Mouse (Mus musculus) layer of hippocampus, adult 2 months (tissue): ENCODE measurements at regions not wholly inside any gene's neighbourhood (a gene's known extent, or its start where the extent isn't known, plus 50 kb on each side); places are given as distances from the start of the nearest gene placed in this dataset.

ENCODE experiments used
- DNase-seq, 2 experiments: peaks; one replicate each; pipeline ENCODE4 v3.0.0; 2022; ENCODE audit warnings: low spot score in 2 of 2
- H3K27ac ChIP-seq: fragments of 200-600 bp; 2 replicates; pipeline ENCODE4 v1.8.1; 2022
- H3K4me3 ChIP-seq: fragments of 200-600 bp; 2 replicates; pipeline ENCODE4 v1.8.1; 2022; ENCODE audit warnings: mild to moderate bottlenecking
- CTCF ChIP-seq: fragments of 200-600 bp; conservative IDR thresholded peaks from 2 replicates; pipeline ENCODE4 v1.8.1; 2022; ENCODE audit warnings: antibody characterized with exemption, mild to moderate bottlenecking, moderate library complexity

- no peak for TF ChIP-seq CTCF
- DNase-seq = peak in 1 of 2 experiments; percentile 26
- Histone ChIP-seq H3K4me3 (no peak overlapping the region), H3K27ac (no peak overlapping the region)
Measured at GRCm38 (mm10) chr1:76821610-76822009, 693.3 kb downstream of the Epha4 start.

- no peak for DNase-seq
- Histone ChIP-seq H3K27ac (peak overlapping the region; percentile 64), H3K4me3 (no peak overlapping the region)
- TF ChIP-seq CTCF = no peak
Measured at GRCm38 (mm10) chr1:76829690-76830089, 685.2 kb downstream of the Epha4 start.

DNA sequence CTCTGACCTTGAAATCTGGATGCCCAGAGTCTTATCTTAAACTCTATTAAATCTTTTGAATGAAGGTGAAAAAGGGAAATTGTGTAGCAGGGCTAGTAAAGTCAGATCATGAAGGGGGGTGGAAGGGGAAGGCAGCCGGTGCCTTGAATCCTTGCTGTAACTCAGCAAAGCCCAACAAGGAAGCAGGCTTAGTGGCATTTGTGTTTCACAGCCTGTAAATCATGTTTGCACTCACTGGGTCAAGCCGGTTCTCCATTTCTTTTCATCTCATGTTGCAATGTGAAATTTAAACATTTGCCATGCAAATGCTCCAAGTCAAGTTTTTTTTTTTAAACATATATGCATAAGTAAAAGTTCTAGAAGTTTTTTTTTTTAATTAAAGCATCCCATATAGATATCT, 682.6 kb downstream of the Epha4 start:
- TF ChIP-seq CTCF = no peak
- no peak overlapping the region for H3K4me3 ChIP-seq
- H3K27ac ChIP-seq = no peak overlapping the region
- no peak for DNase-seq

- no peak overlapping the region for H3K27ac ChIP-seq
- H3K4me3 ChIP-seq = no peak overlapping the region
- no peak for TF ChIP-seq CTCF
- DNase-seq = peak in 1 of 2 experiments; percentile 11
Measured at GRCm38 (mm10) chr1:76835028-76835683, 679.7 kb downstream of the Epha4 start.

GRCm38 (mm10) chr1:76849346-76849745, 665.5 kb downstream of the Epha4 start:
- TF ChIP-seq CTCF = no peak
- no peak overlapping the region for H3K4me3 ChIP-seq
- H3K27ac ChIP-seq = no peak overlapping the region
- no peak for DNase-seq

DNA sequence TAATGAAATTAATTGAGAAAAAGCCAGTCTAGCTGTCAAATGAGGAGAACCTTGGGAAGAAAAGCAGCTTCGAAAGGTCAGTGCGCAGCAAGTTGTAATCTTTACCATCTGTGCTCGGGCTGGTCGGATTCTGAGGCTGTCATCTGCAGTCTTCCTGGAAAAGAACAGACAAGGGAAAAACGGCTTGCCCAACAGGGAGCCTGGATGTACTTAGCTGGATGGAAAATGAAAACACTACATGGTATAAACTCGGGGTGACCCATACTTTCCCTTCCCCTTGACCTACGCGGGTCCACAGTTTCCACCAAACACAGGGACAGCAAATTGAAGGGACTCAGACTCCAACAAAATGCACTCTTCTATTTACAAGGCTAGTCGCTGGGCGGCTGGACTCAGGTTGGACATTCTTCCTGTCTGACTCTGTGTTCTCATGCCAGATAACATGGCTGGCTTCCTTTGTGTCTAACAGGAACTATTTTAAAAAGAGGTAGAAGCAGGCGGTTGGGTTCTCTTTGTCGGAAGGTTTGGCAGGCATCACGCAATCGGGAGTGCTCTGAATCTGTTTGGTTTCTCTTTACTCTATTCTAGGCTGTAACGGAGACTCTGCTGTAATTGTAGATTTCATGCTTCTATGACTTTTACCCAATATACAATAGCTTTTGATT, 648.5 kb downstream of the Epha4 start:
- peak; percentile 8 to 23 for DNase-seq
- H3K27ac ChIP-seq = peak overlapping the region; percentile 95
- no peak for TF ChIP-seq CTCF
- peak overlapping the region; percentile 51 for H3K4me3 ChIP-seq

GRCm38 (mm10) chr1:76873207-76873606, 641.7 kb downstream of the Epha4 start:
- no peak overlapping the region for H3K4me3 ChIP-seq
- peak overlapping the region; percentile 83 for H3K27ac ChIP-seq
- DNase-seq = peak; percentile 74 to 89
- TF ChIP-seq CTCF = no peak

DNA sequence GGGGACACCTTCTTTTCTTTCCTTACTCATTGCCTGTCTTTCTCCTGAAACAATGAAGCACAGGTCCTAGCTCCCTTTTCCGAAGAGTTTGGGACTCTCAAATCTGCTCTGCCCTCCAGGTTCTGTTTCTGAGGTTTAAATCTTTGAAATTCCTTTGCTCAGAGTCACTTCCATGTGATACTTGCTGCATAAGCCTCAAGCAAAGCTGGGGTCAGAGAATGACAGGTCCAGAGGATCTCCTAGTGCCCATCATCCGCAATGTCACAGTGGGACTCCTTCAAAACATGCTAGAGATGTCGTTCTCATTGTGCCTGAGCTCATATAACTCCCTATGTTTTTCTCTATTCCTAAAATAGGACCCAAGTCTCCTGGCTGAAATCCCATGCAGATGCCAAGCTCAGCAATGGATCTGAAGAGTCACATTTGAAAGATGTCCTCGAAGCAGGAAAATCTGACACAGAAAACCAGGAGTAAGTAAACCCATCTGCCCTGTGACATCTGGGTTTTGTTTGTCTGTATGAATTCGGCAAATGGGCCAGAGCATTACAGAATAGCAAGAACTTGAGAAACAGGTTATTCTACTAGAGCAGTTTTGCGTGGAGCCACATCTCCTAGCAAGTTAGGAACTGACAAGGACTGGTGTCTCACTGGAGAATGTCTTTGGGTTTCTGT, 634.6 kb downstream of the Epha4 start:
- H3K4me3 ChIP-seq = no peak overlapping the region
- H3K27ac ChIP-seq = no peak overlapping the region
- TF ChIP-seq CTCF = no peak
- DNase-seq = no peak

- DNase-seq = no peak
- Histone ChIP-seq H3K4me3 (no peak overlapping the region), H3K27ac (no peak overlapping the region)
- TF ChIP-seq CTCF = no peak
Measured at GRCm38 (mm10) chr1:76880783-76881145, 634.1 kb downstream of the Epha4 start.

GRCm38 (mm10) chr1:76896152-76896864, 618.6 kb downstream of the Epha4 start:
- no peak for DNase-seq
- TF ChIP-seq CTCF = no peak
- Histone ChIP-seq H3K4me3 (no peak overlapping the region), H3K27ac (no peak overlapping the region)

DNA sequence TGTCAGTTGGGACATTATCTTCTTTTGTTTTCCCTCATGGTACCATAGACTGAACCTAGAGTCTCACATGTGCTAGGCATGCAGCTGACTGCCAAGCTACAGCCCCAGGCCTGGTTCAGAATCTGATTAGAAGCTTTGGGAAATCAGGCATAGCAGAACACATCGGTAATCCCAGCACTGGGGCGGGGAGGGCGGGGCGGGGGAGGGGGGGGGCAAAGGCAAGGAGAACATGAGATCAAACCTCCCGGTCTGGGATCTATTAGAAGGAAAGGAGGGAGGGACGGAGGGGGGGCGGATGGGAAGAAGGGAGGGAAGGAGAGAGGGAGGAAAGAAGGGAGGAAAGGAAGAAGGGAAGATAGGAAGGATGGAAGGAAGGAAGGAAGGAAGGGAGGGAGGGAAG, 617.5 kb downstream of the Epha4 start:
- Histone ChIP-seq H3K4me3 (no peak overlapping the region), H3K27ac (no peak overlapping the region)
- no peak for TF ChIP-seq CTCF
- no peak for DNase-seq

DNA sequence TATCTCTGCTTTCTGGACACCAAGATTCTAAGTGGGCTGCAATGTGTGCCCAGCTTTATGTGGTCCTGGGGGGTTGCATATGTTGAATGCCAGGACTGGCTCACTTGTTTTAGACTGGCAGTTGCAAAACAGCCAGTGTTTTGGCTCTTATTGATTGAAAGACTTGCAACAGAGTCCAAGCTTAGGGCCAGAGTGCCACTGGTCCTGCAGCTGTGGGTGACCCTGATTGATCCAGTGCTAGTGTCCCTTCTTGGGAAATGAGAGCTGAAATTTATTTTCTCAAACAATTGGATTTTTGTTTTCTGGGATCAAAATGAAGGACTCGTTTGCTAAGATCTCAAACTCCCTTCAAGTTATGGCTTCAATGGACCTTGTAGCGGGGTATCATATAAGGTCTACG, 603.4 kb downstream of the Epha4 start:
- no peak for TF ChIP-seq CTCF

GRCm38 (mm10) chr1:76919541-76919940, 595.3 kb downstream of the Epha4 start:
- no peak overlapping the region for H3K4me3 ChIP-seq
- DNase-seq = no peak
- TF ChIP-seq CTCF = no peak
- H3K27ac ChIP-seq = no peak overlapping the region

More for the DNA sequence above, 603.4 kb downstream of the Epha4 start:
- Histone ChIP-seq H3K27ac (no peak overlapping the region), H3K4me3 (no peak overlapping the region)
- no peak for DNase-seq

- peak; percentile 25 for TF ChIP-seq CTCF
- DNase-seq = no peak
- no peak overlapping the region for H3K27ac ChIP-seq
- no peak overlapping the region for H3K4me3 ChIP-seq
Measured at GRCm38 (mm10) chr1:76920634-76921033, 594.3 kb downstream of the Epha4 start.
